In genomic region chr15:83724160-83724885, GRCm38 (mm10) we compare ENCODE assay signal across 8 mouse cellular contexts. TPM values are rescaled to one million over a fixed set of nuclear protein-coding genes. Genes with fewer than 3 reads are reported as not detected.
A peak's percentile ranks its signal among the peaks of the same experiment; 100 is the strongest.
DNase-seq lines count a peak whose midpoint lies in the region; ATAC-seq and TF ChIP-seq lines count a peak whose summit lies in the region.

No protein-coding gene starts in this region.

- H3K9me3 ChIP-seq in E14TG2a.4 (ENCODE audit: low read length), result no peaks in the 10 kb centered on the region
- H3K9me3 ChIP-seq in forebrain, embryonic 11.5 days (ENCODE audit: control insufficient read depth, low read length), result no peaks in the 10 kb centered on the region
- no peaks in the 10 kb centered on the region for H3K9me3 ChIP-seq in hindbrain, postnatal 0 days (ENCODE audit: low read length)
- H3K9me3 ChIP-seq in lung, postnatal 0 days (ENCODE audit: low read length), result no peaks in the 10 kb centered on the region

- peak; percentile 49 for ATAC-seq in forebrain, embryonic 11.5 days (replicated peaks; ENCODE audit: low FRiP score)
- ATAC-seq in hindbrain, postnatal 0 days, result peak; percentile 30; the same call in 1 of the 2 replicates
- peak; percentile 29 for ATAC-seq in lung, postnatal 0 days

- H3K27me3 ChIP-seq in E14TG2a.4 (ENCODE audit: insufficient read depth, low read length), result peaks cover 82% of the 10 kb centered on the region
- H3K27me3 ChIP-seq in forebrain, embryonic 11.5 days (ENCODE audit: control insufficient read depth, insufficient read depth, low read length), result no peaks in the 10 kb centered on the region; the same call in 1 of the 2 replicates
- 0 out of 2 replicates have a peak, but pooled peaks cover 7% of the 10 kb centered on the region for H3K27me3 ChIP-seq in hindbrain, postnatal 0 days (ENCODE audit: insufficient read depth, low read length)
- H3K27me3 ChIP-seq in lung, postnatal 0 days (replicated peaks; ENCODE audit: insufficient read depth, low read length), result peaks cover 29% of the 10 kb centered on the region

- TF ChIP-seq CTCF in E14TG2a.4 (conservative IDR thresholded peaks at IDR 0.05; ENCODE audit: low read length), result no peak
- no peak for TF ChIP-seq CTCF in hindbrain, postnatal 0 days (IDR thresholded peaks at IDR 0.05; ENCODE audit: low read depth)
- TF ChIP-seq CTCF in lung, postnatal 0 days (IDR thresholded peaks at IDR 0.05), result no peak

- H3K9ac ChIP-seq in forebrain, embryonic 11.5 days (ENCODE audit: low read length), result peak overlapping the region; percentile 64
- peak overlapping the region; percentile 50 for H3K9ac ChIP-seq in hindbrain, postnatal 0 days (replicated peaks; ENCODE audit: low read length)
- no peak overlapping the region for H3K9ac ChIP-seq in lung, postnatal 0 days (replicated peaks; ENCODE audit: low read depth)

- no peaks in the 10 kb centered on the region for H3K36me3 ChIP-seq in E14TG2a.4 (ENCODE audit: insufficient read depth, low read length)
- no peaks in the 10 kb centered on the region for H3K36me3 ChIP-seq in forebrain, embryonic 11.5 days (ENCODE audit: control insufficient read depth, insufficient read depth, low read length)
- H3K36me3 ChIP-seq in hindbrain, postnatal 0 days (ENCODE audit: insufficient read depth, low read length), result no peaks in the 10 kb centered on the region
- no peaks in the 10 kb centered on the region for H3K36me3 ChIP-seq in lung, postnatal 0 days (ENCODE audit: insufficient read depth, low read length)

- peak overlapping the region; percentile 37; the same call in 1 of the 2 replicates for H3K27ac ChIP-seq in forebrain, embryonic 11.5 days (ENCODE audit: low read depth, low read length)
- H3K27ac ChIP-seq in hindbrain, postnatal 0 days, result no peak overlapping the region
- H3K27ac ChIP-seq in lung, postnatal 0 days (ENCODE audit: low read length), result no peak overlapping the region

- peak overlapping the region; percentile 87 for H3K4me3 ChIP-seq in E14TG2a.4 (replicated peaks; ENCODE audit: low read length)
- H3K4me3 ChIP-seq in forebrain, embryonic 11.5 days (ENCODE audit: low read depth, low read length), result peak overlapping the region; percentile 69
- H3K4me3 ChIP-seq in hindbrain, postnatal 0 days (ENCODE audit: low read length), result peak overlapping the region; percentile 58
- peak overlapping the region; percentile 41 for H3K4me3 ChIP-seq in lung, postnatal 0 days (ENCODE audit: low read depth, low read length)

- H3K4me1 ChIP-seq in E14TG2a.4 (replicated peaks; ENCODE audit: low read depth, low read length), result peaks cover 19% of the 10 kb centered on the region
- H3K4me1 ChIP-seq in forebrain, embryonic 11.5 days (replicated peaks; ENCODE audit: control insufficient read depth, insufficient read depth, low read length), result peaks cover 13% of the 10 kb centered on the region
- H3K4me1 ChIP-seq in hindbrain, postnatal 0 days (ENCODE audit: insufficient read depth, low read length), result peaks cover 10% of the 10 kb centered on the region; the same call in 1 of the 2 replicates
- H3K4me1 ChIP-seq in lung, postnatal 0 days (ENCODE audit: insufficient read depth, low read depth, low read length), result peaks cover 9% of the 10 kb centered on the region; the same call in 1 of the 2 replicates

- no peak for TF ChIP-seq EP300 in lung, postnatal 0 days (IDR thresholded peaks at IDR 0.05)

- H3K4me2 ChIP-seq in forebrain, embryonic 11.5 days (ENCODE audit: low read depth, low read length, severe bottlenecking), result peak overlapping the region; percentile 86
- H3K4me2 ChIP-seq in hindbrain, postnatal 0 days (ENCODE audit: low read depth, low read length), result peak overlapping the region; percentile 85
- peak overlapping the region; percentile 96 for H3K4me2 ChIP-seq in lung, postnatal 0 days (replicated peaks; ENCODE audit: low read depth, low read length)

- peak; percentile 40 to 46 for DNase-seq in cerebellum, postnatal 10 days
- no peak for DNase-seq in cerebellum, adult 9-10 months
- DNase-seq in forebrain, embryonic 11.5 days (ENCODE audit: low spot score), result no peak
- DNase-seq in hindbrain, postnatal 0 days (ENCODE audit: low spot score), result no peak
- DNase-seq in lung, postnatal 0 days (ENCODE audit: low spot score), result no peak
- DNase-seq in yolk sac, embryonic 10.5 days (ENCODE audit: low spot score), result peak; percentile 4
- no peak for DNase-seq in left cerebral cortex, adult 8-10 months (ENCODE audit: low spot score in 2 of 2)

- under 1% methylated on average over 61 of the region's 61 CpGs for WGBS in forebrain, embryonic 11.5 days
- under 1% methylated on average over 60 of the region's 61 CpGs for WGBS in hindbrain, postnatal 0 days
- WGBS in lung, postnatal 0 days, result 2% methylated on average over 38 of the region's 61 CpGs

RNA-seq across cellular contexts. Expression of gene Scube1, which starts 0.5 kb away (rescaled TPM):
- 33.9 and 38.0 TPM in 2 replicates for polyA plus RNA-seq in forebrain, embryonic 11.5 days (2014; fragmentation: Nextera tagmentation; extraction: Ambion mirVana)
- 13.4 TPM in 2 replicates for total RNA-seq in hindbrain, postnatal 0 days (2014; rRNA removed)
- 3.2 and 3.3 TPM in 2 replicates for polyA plus RNA-seq in hindbrain, postnatal 0 days (2015; fragmentation: Nextera tagmentation; extraction: Ambion mirVana)
- polyA plus RNA-seq in lung, postnatal 0 days (2015; fragmentation: Nextera tagmentation; extraction: Ambion mirVana), result 1.6 and 1.9 TPM in 2 replicates
- 10 to 100 TPM; 44.7 to 51.8 (median 45.4) TPM for total RNA-seq in left cerebral cortex, adult 8-10 months (2022)

RNA-seq across cellular contexts. Expression of gene Mpped1, which starts 54.9 kb away (rescaled TPM):
- polyA plus RNA-seq in forebrain, embryonic 11.5 days (2014; fragmentation: Nextera tagmentation; extraction: Ambion mirVana), result 39.2 and 40.6 TPM in 2 replicates
- 31.4 and 48.3 TPM in 2 replicates for total RNA-seq in hindbrain, postnatal 0 days (2014; rRNA removed)
- 13.5 and 14.2 TPM in 2 replicates for polyA plus RNA-seq in hindbrain, postnatal 0 days (2015; fragmentation: Nextera tagmentation; extraction: Ambion mirVana)
- 0.15 TPM in 1 of 2 replicates, not detected in the other for polyA plus RNA-seq in lung, postnatal 0 days (2015; fragmentation: Nextera tagmentation; extraction: Ambion mirVana)
- total RNA-seq in left cerebral cortex, adult 8-10 months (2022), result 100 to 1,000 TPM; 172 to 194 (median 178) TPM

Comparison
In these comparisons a context has a peak if more than half of its experiments do, and no peak if none do; other contexts are left out.
1. DNase-seq: peak in cerebellum, postnatal 10 days (2 of 2) and yolk sac, embryonic 10.5 days (single experiment); none in cerebellum, adult 9-10 months (single experiment), forebrain, embryonic 11.5 days (single experiment), hindbrain, postnatal 0 days (single experiment), lung, postnatal 0 days (single experiment) and left cerebral cortex, adult 8-10 months (0 of 2).
2. RNA of gene Mpped1, which starts 54.9 kb away (polyA plus RNA-seq): 39.2 to 40.6 TPM in forebrain, embryonic 11.5 days and 13.5 to 14.2 TPM in hindbrain, postnatal 0 days; 0.15 TPM in lung, postnatal 0 days; every median in the first group is over 10 times any median in the second.
3. Peak in every context shown above with its lines, with median percentiles within 50 percentile points of each other: H3K4me3 ChIP-seq, ATAC-seq and H3K4me2 ChIP-seq.